13 mouse cellular contexts compared by ENCODE assay signal in genomic region chr6:108677697-108678096, GRCm38 (mm10). TPM values are rescaled to one million over a fixed set of nuclear protein-coding genes. Genes with fewer than 3 reads are reported as not detected.
DNase-seq lines count a peak whose midpoint lies in the region; ATAC-seq and TF ChIP-seq lines count a peak whose summit lies in the region.
"Had no signal": no experiment of that assay in that cellular context is flagged by ENCODE, and none has a peak within 500 bp of the region (broad histone marks: within the 10 kb centered on the region; RNA-seq: fewer than 3 reads in every experiment).

No protein-coding gene starts in this region.

- TF ChIP-seq EP300 in CH12.LX (IDR thresholded peaks at IDR 0.05; ENCODE audit: low read length), result no peak

- peak; percentile 42; the same call in 1 of the 2 replicates for ATAC-seq in liver, embryonic 11.5 days (replicated peaks; ENCODE audit: low FRiP score)
- no peak for ATAC-seq in midbrain, embryonic 13.5 days
- no peak for ATAC-seq in inflammation-experienced regulatory T-cells, adult 6 months
- ATAC-seq: activated CD4-positive, CD25-positive, alpha-beta regulatory T cell, adult 4 months; forebrain, embryonic 13.5 days had no signal

- no peaks in the 10 kb centered on the region for H3K27me3 ChIP-seq in CH12.LX (replicated peaks)
- H3K27me3 ChIP-seq in liver, embryonic 11.5 days (replicated peaks; ENCODE audit: control insufficient read depth, insufficient read depth, low read length), result no peaks in the 10 kb centered on the region
- H3K27me3 ChIP-seq in midbrain, embryonic 13.5 days, result no peaks in the 10 kb centered on the region
- H3K27me3 ChIP-seq: forebrain, embryonic 13.5 days; stomach, embryonic 15.5 days had no signal

- H3K9me3 ChIP-seq in CH12.LX (replicated peaks; ENCODE audit: low read length), result no peaks in the 10 kb centered on the region
- H3K9me3 ChIP-seq in liver, embryonic 11.5 days (ENCODE audit: control insufficient read depth, low read length), result no peaks in the 10 kb centered on the region
- H3K9me3 ChIP-seq in midbrain, embryonic 13.5 days, result no peaks in the 10 kb centered on the region
- H3K9me3 ChIP-seq: forebrain, embryonic 13.5 days; stomach, embryonic 15.5 days had no signal

- H3K79me2 ChIP-seq in CH12.LX (replicated peaks; ENCODE audit: control insufficient read depth, extremely low read depth, insufficient read depth, poor library complexity, severe bottlenecking), result no peaks in the 10 kb centered on the region

- no peak for TF ChIP-seq POLR2A in CH12.LX (IDR thresholded peaks at IDR 0.05; ENCODE audit: low read depth, low read length)

- dilution Hi-C loops in CH12.LX (cut with MboI; ENCODE audit: extremely low pct_ligation_motif_present, extremely low pct_unique_long_range_greater_than_20kb, low sequenced_read_pairs), result no loop called here

- 77% methylated on average over 4 of the region's 4 CpGs for WGBS in liver, embryonic 11.5 days
- 88% methylated on average over 4 of the region's 4 CpGs for WGBS in midbrain, embryonic 13.5 days

- H3K27ac ChIP-seq in CH12.LX (ENCODE audit: insufficient read depth, low read depth), result no peak overlapping the region
- no peak overlapping the region for H3K27ac ChIP-seq in liver, embryonic 11.5 days (ENCODE audit: low read depth, low read length)
- no peak overlapping the region for H3K27ac ChIP-seq in midbrain, embryonic 13.5 days
- H3K27ac ChIP-seq: forebrain, embryonic 13.5 days; stomach, embryonic 15.5 days had no signal

- TF ChIP-seq CTCF in CH12.LX (conservative IDR thresholded peaks at IDR 0.05 in 1 of 2, IDR thresholded peaks at IDR 0.05 in 1 of 2; ENCODE audit: low read depth in 2 of 2, low read length in 2 of 2), result no peak

- H3K9ac ChIP-seq in CH12.LX (ENCODE audit: insufficient read depth, low read depth), result no peak overlapping the region
- H3K9ac ChIP-seq in liver, embryonic 11.5 days (ENCODE audit: low read depth, low read length), result no peak overlapping the region
- H3K9ac ChIP-seq in midbrain, embryonic 13.5 days (replicated peaks), result no peak overlapping the region
- H3K9ac ChIP-seq: forebrain, embryonic 13.5 days; stomach, embryonic 15.5 days had no signal

- peak; percentile 22 for DNase-seq in gastrocnemius, postnatal 25 days
- DNase-seq in gastrocnemius, postnatal 4 days (ENCODE audit: low spot score in 2 of 2), result no peak
- no peak for DNase-seq in CH12.LX (ENCODE audit: extremely low read depth)
- DNase-seq in adrenal gland, postnatal 36 days, result peak; percentile 70 to 77
- no peak for DNase-seq in liver, embryonic 11.5 days (ENCODE audit: low spot score)
- no peak for DNase-seq in cerebellum, postnatal 10 days
- DNase-seq: kidney, adult 18-20 months; right cerebral cortex, postnatal 25 days had no signal

- H3K4me3 ChIP-seq in CH12.LX (replicated peaks in 1 of 3; ENCODE audit: low read depth in 2 of 3, low read length in 2 of 3, poor library complexity in 1 of 3), result no peak overlapping the region
- H3K4me3 ChIP-seq in liver, embryonic 11.5 days (ENCODE audit: low read depth, low read length), result no peak overlapping the region
- H3K4me3 ChIP-seq in midbrain, embryonic 13.5 days (replicated peaks), result no peak overlapping the region
- H3K4me3 ChIP-seq: forebrain, embryonic 13.5 days; stomach, embryonic 15.5 days had no signal

- no peaks in the 10 kb centered on the region for H3K36me3 ChIP-seq in CH12.LX (replicated peaks in 1 of 2; ENCODE audit: control insufficient read depth in 1 of 2, insufficient read depth in 1 of 2, low read length in 1 of 2)
- H3K36me3 ChIP-seq in liver, embryonic 11.5 days (ENCODE audit: control insufficient read depth, insufficient read depth, low read length), result no peaks in the 10 kb centered on the region
- no peaks in the 10 kb centered on the region for H3K36me3 ChIP-seq in midbrain, embryonic 13.5 days
- H3K36me3 ChIP-seq: stomach, embryonic 15.5 days had no signal

- TF ChIP-seq RAD21 in CH12.LX (IDR thresholded peaks at IDR 0.05; ENCODE audit: low read depth, low read length), result no peak

- in situ Hi-C loops in CH12.LX (cut with MboI; ENCODE audit: low pct_ligation_motif_present, low pct_unique_long_range_greater_than_20kb, low sequenced_read_pairs), result no loop called here

- H3K4me2 ChIP-seq in CH12.LX (ENCODE audit: insufficient read depth, low read depth, poor library complexity, severe bottlenecking), result no peak overlapping the region
- H3K4me2 ChIP-seq in liver, embryonic 11.5 days, result no peak overlapping the region
- no peak overlapping the region for H3K4me2 ChIP-seq in midbrain, embryonic 13.5 days (replicated peaks)
- H3K4me2 ChIP-seq: forebrain, embryonic 13.5 days; stomach, embryonic 15.5 days had no signal

- H3K4me1 ChIP-seq in CH12.LX (ENCODE audit: control insufficient read depth in 1 of 2, insufficient read depth in 2 of 2), result peaks cover 17 to 39% of the 10 kb centered on the region in 2 experiments
- H3K4me1 ChIP-seq in liver, embryonic 11.5 days (replicated peaks; ENCODE audit: control insufficient read depth, insufficient read depth, low read length), result peaks cover 3% of the 10 kb centered on the region; the same call in 1 of the 2 replicates
- no peaks in the 10 kb centered on the region for H3K4me1 ChIP-seq in midbrain, embryonic 13.5 days (replicated peaks)
- H3K4me1 ChIP-seq: forebrain, embryonic 13.5 days; stomach, embryonic 15.5 days had no signal

TF ChIP-seq in CH12.LX, 34 proteins besides CTCF, POLR2A, EP300 and RAD21:
- no peak for TF ChIP-seq CHD2 (IDR thresholded peaks at IDR 0.05; ENCODE audit: low read length)
- TF ChIP-seq MEF2A (IDR thresholded peaks at IDR 0.05; ENCODE audit: borderline replicate concordance, low read depth, low read length), result no peak
- TF ChIP-seq IRF4 (IDR thresholded peaks at IDR 0.05; ENCODE audit: low read depth, low read length), result no peak
- no peak for TF ChIP-seq E2F4 (IDR thresholded peaks at IDR 0.05; ENCODE audit: insufficient replicate concordance, low read depth, low read length)
- peak; percentile 61 for TF ChIP-seq ETS1 (conservative IDR thresholded peaks at IDR 0.05; ENCODE audit: low read depth, low read length)
- TF ChIP-seq MXI1 (IDR thresholded peaks at IDR 0.05; ENCODE audit: low read depth, low read length), result no peak
- TF ChIP-seq JUND (conservative IDR thresholded peaks at IDR 0.05; ENCODE audit: low read depth, low read length), result 0 out of 2 replicates have a peak, but pooled peaks have one; percentile 12
- TF ChIP-seq SIN3A (IDR thresholded peaks at IDR 0.05; ENCODE audit: low read length), result no peak
TF ChIP-seq in CH12.LX: peak in this region for 2.

RNA-seq across cellular contexts. Expression of gene Bhlhe40, which starts 17.3 kb away (rescaled TPM):
- 10 to 100 TPM; 61.9 to 69.2 TPM for total RNA-seq in gastrocnemius, postnatal 25 days (2021)
- 10 to 100 TPM; 58.2 to 82.9 TPM for total RNA-seq in gastrocnemius, postnatal 4 days (2021)
- total RNA-seq in CH12.LX (2012; rRNA removed) (77.7 and 130 TPM in 2 replicates), CH12.LX (2014; rRNA removed) (44.6 and 55.4 TPM in 2 replicates)
- polyA plus RNA-seq in CH12.LX (2012; ENCODE audit: insufficient read length, low read depth), result 109 and 117 TPM in 2 replicates
- 100 to 1,000 TPM; 116 to 118 TPM for total RNA-seq in adrenal gland, postnatal 36 days (2021)
- polyA plus RNA-seq in liver, embryonic 11.5 days (2014; fragmentation: Nextera tagmentation; extraction: Ambion mirVana), result 8.3 and 8.9 TPM in 2 replicates
- 3.3 and 3.4 TPM in 2 replicates for polyA plus RNA-seq in midbrain, embryonic 13.5 days (2015; fragmentation: Nextera tagmentation; extraction: Ambion mirVana)
- 100 to 1,000 TPM in 2 of 3 experiments, 10 to 100 TPM in 1; 98.8 to 258 (median 129) TPM for polyA plus RNA-seq in inflammation-experienced regulatory T-cells, adult 6 months (2017; shearing (Covaris generic))

Comparison
In these comparisons a context has a peak if more than half of its experiments do, and no peak if none do; other contexts are left out.
1. DNase-seq: peak in gastrocnemius, postnatal 25 days (single experiment) and adrenal gland, postnatal 36 days (2 of 2); none in gastrocnemius, postnatal 4 days (0 of 2), CH12.LX (single experiment), liver, embryonic 11.5 days (single experiment) and cerebellum, postnatal 10 days (0 of 2).